Comparison of ENCODE assay signal across 8 mouse cellular contexts in the genomic region with DNA sequence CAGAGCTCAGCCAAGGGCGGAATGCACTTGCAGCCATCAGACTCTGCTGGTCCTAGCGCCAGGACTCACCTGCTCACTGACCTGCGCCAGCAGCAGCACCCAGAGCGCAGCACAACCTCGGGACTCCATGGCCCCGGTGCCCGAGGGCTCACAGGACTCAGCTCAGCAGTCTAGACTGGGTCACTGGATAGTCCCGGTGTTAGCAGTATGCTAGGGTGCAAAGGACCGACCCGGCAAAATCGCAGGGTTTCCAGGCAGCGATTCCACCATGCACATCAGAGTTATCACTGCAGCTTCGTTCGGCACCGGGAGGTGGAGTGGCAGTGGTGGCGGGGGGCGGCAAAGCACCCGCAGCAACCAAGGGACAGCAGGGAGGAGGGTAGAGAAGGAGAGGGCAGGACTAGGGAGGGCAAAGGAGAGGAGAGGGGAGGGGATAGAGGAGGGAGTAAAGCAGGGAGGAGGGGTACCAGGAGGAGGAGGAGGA. TPM values are rescaled to one million over a fixed set of nuclear protein-coding genes. Genes with fewer than 3 reads are reported as not detected.
A peak's percentile ranks its signal among the peaks of the same experiment; 100 is the strongest.
DNase-seq lines count a peak whose midpoint lies in the region; ATAC-seq and TF ChIP-seq lines count a peak whose summit lies in the region.

A gene (minus strand): TSS at position 391 of the 484 bp plus-strand sequence.

- peak within 1 kb of the TSS; percentile 55 for H3K4me3 ChIP-seq in layer of hippocampus, adult 2 months
- peak within 1 kb of the TSS; percentile 27 for H3K4me3 ChIP-seq in embryonic facial prominence, embryonic 11.5 days (ENCODE audit: low read depth, low read length)
- peak within 1 kb of the TSS; percentile 34 for H3K4me3 ChIP-seq in kidney, adult 2 months (ENCODE audit: insufficient read depth, low read depth, low read length)
- H3K4me3 ChIP-seq in midbrain, embryonic 16.5 days (ENCODE audit: low read depth, low read length) = peak within 1 kb of the TSS; percentile 58
- no peak within 1 kb of the TSS for H3K4me3 ChIP-seq in lung, postnatal 0 days (ENCODE audit: low read depth, low read length)

- peaks cover 19% of the 10 kb centered on the region for H3K27me3 ChIP-seq in embryonic facial prominence, embryonic 11.5 days (ENCODE audit: control insufficient read depth, insufficient read depth, low read length)
- no peaks in the 10 kb centered on the region for H3K27me3 ChIP-seq in kidney, adult 2 months (replicated peaks; ENCODE audit: control insufficient read depth, insufficient read depth, low read length)
- peaks cover 7% of the 10 kb centered on the region for H3K27me3 ChIP-seq in midbrain, embryonic 16.5 days (ENCODE audit: control insufficient read depth, insufficient read depth, low read depth, low read length)
- 0 out of 2 replicates have a peak, but pooled peaks cover 15% of the 10 kb centered on the region for H3K27me3 ChIP-seq in lung, postnatal 0 days (replicated peaks; ENCODE audit: insufficient read depth, low read length)

- peak; percentile 27; the same call in 1 of the 2 replicates for ATAC-seq in embryonic facial prominence, embryonic 11.5 days (replicated peaks; ENCODE audit: insufficient number of reproducible peaks, low FRiP score, low TSS enrichment, low read depth)
- ATAC-seq in midbrain, embryonic 16.5 days = peak; percentile 71
- ATAC-seq in lung, postnatal 0 days = no peak

- DNase-seq in layer of hippocampus, adult 2 months (ENCODE audit: low spot score in 2 of 2) = no peak
- no peak for DNase-seq in layer of hippocampus, adult 18-20 months (ENCODE audit: low spot score in 2 of 2)
- DNase-seq in embryonic facial prominence, embryonic 11.5 days (ENCODE audit: low spot score) = no peak
- peak; percentile 36 for DNase-seq in kidney, adult 2 months
- DNase-seq in urinary bladder, adult 18-20 months (ENCODE audit: low spot score in 2 of 2) = no peak
- no peak for DNase-seq in lung, postnatal 0 days (ENCODE audit: low spot score)
- DNase-seq in left cerebral cortex, adult 11 months (ENCODE audit: low spot score) = no peak

- H3K4me2 ChIP-seq in embryonic facial prominence, embryonic 11.5 days (ENCODE audit: low read depth, low read length) = peak within 1 kb of the TSS; percentile 50
- H3K4me2 ChIP-seq in midbrain, embryonic 16.5 days (ENCODE audit: low read length) = peak within 1 kb of the TSS; percentile 91
- no peak within 1 kb of the TSS for H3K4me2 ChIP-seq in lung, postnatal 0 days (replicated peaks; ENCODE audit: low read depth, low read length)

- H3K9ac ChIP-seq in embryonic facial prominence, embryonic 11.5 days (replicated peaks; ENCODE audit: low read length) = peak within 1 kb of the TSS; percentile 22; the same call in 1 of the 2 replicates
- H3K9ac ChIP-seq in midbrain, embryonic 16.5 days (ENCODE audit: low read depth, low read length) = peak within 1 kb of the TSS; percentile 75
- H3K9ac ChIP-seq in lung, postnatal 0 days (replicated peaks; ENCODE audit: low read depth) = no peak within 1 kb of the TSS

- peak within 1 kb of the TSS; percentile 21; the same call in 1 of the 2 replicates for H3K27ac ChIP-seq in layer of hippocampus, adult 2 months
- H3K27ac ChIP-seq in embryonic facial prominence, embryonic 11.5 days (replicated peaks; ENCODE audit: low read depth, low read length) = no peak within 1 kb of the TSS
- no peak within 1 kb of the TSS for H3K27ac ChIP-seq in kidney, adult 2 months (ENCODE audit: insufficient read depth, low read depth, low read length)
- H3K27ac ChIP-seq in midbrain, embryonic 16.5 days (ENCODE audit: low read length) = peak within 1 kb of the TSS; percentile 10; the same call in 1 of the 2 replicates
- H3K27ac ChIP-seq in lung, postnatal 0 days (ENCODE audit: low read length) = no peak within 1 kb of the TSS

- H3K36me3 ChIP-seq in embryonic facial prominence, embryonic 11.5 days (replicated peaks; ENCODE audit: control insufficient read depth, insufficient read depth, low read depth, low read length) = no peaks in the 10 kb centered on the region
- H3K36me3 ChIP-seq in kidney, adult 2 months (ENCODE audit: control insufficient read depth, insufficient read depth, low read length) = no peaks in the 10 kb centered on the region
- H3K36me3 ChIP-seq in midbrain, embryonic 16.5 days (ENCODE audit: control insufficient read depth, insufficient read depth, low read length) = no peaks in the 10 kb centered on the region
- no peaks in the 10 kb centered on the region for H3K36me3 ChIP-seq in lung, postnatal 0 days (ENCODE audit: insufficient read depth, low read length)

- no peaks in the 10 kb centered on the region for H3K4me1 ChIP-seq in embryonic facial prominence, embryonic 11.5 days (ENCODE audit: control insufficient read depth, insufficient read depth, low read length)
- H3K4me1 ChIP-seq in kidney, adult 2 months (ENCODE audit: control insufficient read depth, insufficient read depth, low read length) = 0 out of 2 replicates have a peak, but pooled peaks cover 4% of the 10 kb centered on the region
- H3K4me1 ChIP-seq in midbrain, embryonic 16.5 days (ENCODE audit: control insufficient read depth, insufficient read depth, low read length) = peaks cover 5% of the 10 kb centered on the region
- H3K4me1 ChIP-seq in lung, postnatal 0 days (ENCODE audit: insufficient read depth, low read depth, low read length) = no peaks in the 10 kb centered on the region

- WGBS in embryonic facial prominence, embryonic 11.5 days = 2% methylated on average over 18 of the region's 18 CpGs
- 3% methylated on average over 18 of the region's 18 CpGs for WGBS in kidney, adult 2 months
- WGBS in midbrain, embryonic 16.5 days = 1% methylated on average over 18 of the region's 18 CpGs
- 2% methylated on average over 17 of the region's 18 CpGs for WGBS in lung, postnatal 0 days

- no peak for TF ChIP-seq EP300 in lung, postnatal 0 days (IDR thresholded peaks at IDR 0.05)

- TF ChIP-seq CTCF in layer of hippocampus, adult 2 months (conservative IDR thresholded peaks at IDR 0.05) = 0 out of 2 replicates have a peak, but pooled peaks have one; percentile 24
- no peak for TF ChIP-seq CTCF in kidney, adult 2 months (conservative IDR thresholded peaks at IDR 0.05; ENCODE audit: insufficient read depth, insufficient read length, low read depth, low read length)
- TF ChIP-seq CTCF in lung, postnatal 0 days (IDR thresholded peaks at IDR 0.05) = no peak

- H3K9me3 ChIP-seq in embryonic facial prominence, embryonic 11.5 days (replicated peaks; ENCODE audit: control insufficient read depth, low read length) = no peaks in the 10 kb centered on the region
- H3K9me3 ChIP-seq in midbrain, embryonic 16.5 days (replicated peaks; ENCODE audit: control insufficient read depth, low read length, poor library complexity, severe bottlenecking) = no peaks in the 10 kb centered on the region
- no peaks in the 10 kb centered on the region for H3K9me3 ChIP-seq in lung, postnatal 0 days (ENCODE audit: low read length)

- no peak for TF ChIP-seq POLR2A in kidney, adult 2 months (IDR thresholded peaks at IDR 0.05; ENCODE audit: low read depth, low read length)

RNA-seq across cellular contexts. Expression of the gene that starts here (rescaled TPM):
- total RNA-seq in layer of hippocampus, adult 2 months (2021) = 1 to 10 TPM; 2.4 TPM
- 1 to 10 TPM in 1 of 2 experiments, under 1 TPM in 1; 0.86 to 1.5 TPM for total RNA-seq in layer of hippocampus, adult 18-20 months (2021)
- 0.53 and 0.60 TPM in 2 replicates for polyA plus RNA-seq in embryonic facial prominence, embryonic 11.5 days (2014; fragmentation: Nextera tagmentation; extraction: Ambion mirVana)
- polyA plus RNA-seq in kidney, adult 2 months (2012; rRNA removed) = 1.2 and 1.4 TPM in 2 replicates
- 2.0 and 2.3 TPM in 2 replicates for polyA plus RNA-seq in midbrain, embryonic 16.5 days (2015; fragmentation: Nextera tagmentation; extraction: Ambion mirVana)
- polyA plus RNA-seq in lung, postnatal 0 days (2015; fragmentation: Nextera tagmentation; extraction: Ambion mirVana) = not detected in 2 replicates

Comparison
In these comparisons a context has a peak if more than half of its experiments do, and no peak if none do; other contexts are left out.
1. Peak in ATAC-seq, H3K4me3 ChIP-seq, H3K9ac ChIP-seq and H3K4me2 ChIP-seq in embryonic facial prominence, embryonic 11.5 days; RNA of the gene not detected or under 1 TPM.
2. H3K27ac ChIP-seq: peak in layer of hippocampus, adult 2 months (single experiment) and midbrain, embryonic 16.5 days (single experiment); none in embryonic facial prominence, embryonic 11.5 days (single experiment), kidney, adult 2 months (single experiment) and lung, postnatal 0 days (single experiment).